Mouse (Mus musculus): ENCODE results near the gene Atrnl1. TPM values are rescaled to one million over a fixed set of nuclear protein-coding genes. Genes with fewer than 3 reads are reported as not detected.

Gene Atrnl1
- polyA plus RNA-seq, 1 experiment from 2014 or later = 11.0 TPM

DNA sequence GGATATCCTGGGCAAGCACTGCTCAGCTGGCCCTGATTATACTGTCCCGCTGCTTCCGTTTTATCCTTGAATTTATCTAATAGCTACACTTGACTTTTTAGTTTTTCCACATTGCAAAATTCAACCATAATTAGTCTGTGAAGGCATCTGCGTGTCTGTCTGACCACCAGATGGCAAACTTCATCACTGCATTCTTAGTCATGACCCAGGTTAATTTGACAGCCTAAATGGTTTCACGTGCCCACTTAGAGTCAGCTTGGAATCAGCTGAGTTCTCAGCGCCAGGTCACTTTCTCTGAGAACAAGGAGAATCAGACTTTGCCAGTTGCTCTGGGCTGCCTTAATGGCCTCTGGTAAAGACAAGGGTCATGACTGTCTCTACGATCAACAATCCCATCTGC, 305.5 kb downstream of the Atrnl1 start:
- no peaks in the 10 kb centered on the region for H3K4me1 ChIP-seq
- WGBS = 73% methylated on average over 6 of the region's 6 CpGs
- no peaks in the 10 kb centered on the region for H3K9me3 ChIP-seq
- H3K36me3 ChIP-seq = peaks cover 3% of the 10 kb centered on the region; the same call in 1 of the 2 replicates
- H3K27me3 ChIP-seq (replicated peaks) = no peaks in the 10 kb centered on the region
- H3K4me3 ChIP-seq = no peak overlapping the region
- H3K9ac ChIP-seq = no peak overlapping the region
- no peak for ATAC-seq (ENCODE audit: low FRiP score, low read depth)
- no peak overlapping the region for H3K4me2 ChIP-seq (replicated peaks)
- no peak overlapping the region for H3K27ac ChIP-seq

DNA sequence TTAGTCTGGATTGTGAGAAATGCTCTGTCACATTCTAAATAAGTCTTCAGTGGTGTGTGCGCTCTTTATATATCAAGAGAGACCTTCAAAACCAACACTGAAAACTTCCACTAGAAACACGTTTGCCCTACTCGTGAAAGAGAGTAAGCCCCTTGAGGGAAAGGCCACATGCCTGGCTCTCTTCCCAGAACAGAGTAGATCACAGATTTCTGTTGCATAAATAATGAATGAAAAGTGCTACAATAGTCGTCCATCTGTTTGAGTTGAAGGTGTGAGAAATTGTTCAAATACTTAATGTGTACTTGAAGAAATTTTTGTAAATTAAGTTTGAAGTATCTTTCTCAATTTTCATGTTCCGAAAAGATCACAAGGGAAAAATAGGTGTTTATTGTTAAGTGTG, 312.2 kb downstream of the Atrnl1 start:
- Histone ChIP-seq H3K4me3 (no peak overlapping the region), H3K27ac (no peak overlapping the region), H3K9ac (no peak overlapping the region), H3K4me2 (replicated peaks) (no peak overlapping the region), H3K9me3 (no peaks in the 10 kb centered on the region), H3K36me3 (peaks cover 3% of the 10 kb centered on the region; the same call in 1 of the 2 replicates), H3K4me1 (peaks cover 8% of the 10 kb centered on the region), H3K27me3 (replicated peaks) (no peaks in the 10 kb centered on the region)
- 82% methylated on average over 5 of the region's 5 CpGs for WGBS
- no peak for ATAC-seq (ENCODE audit: low FRiP score, low read depth)

DNA sequence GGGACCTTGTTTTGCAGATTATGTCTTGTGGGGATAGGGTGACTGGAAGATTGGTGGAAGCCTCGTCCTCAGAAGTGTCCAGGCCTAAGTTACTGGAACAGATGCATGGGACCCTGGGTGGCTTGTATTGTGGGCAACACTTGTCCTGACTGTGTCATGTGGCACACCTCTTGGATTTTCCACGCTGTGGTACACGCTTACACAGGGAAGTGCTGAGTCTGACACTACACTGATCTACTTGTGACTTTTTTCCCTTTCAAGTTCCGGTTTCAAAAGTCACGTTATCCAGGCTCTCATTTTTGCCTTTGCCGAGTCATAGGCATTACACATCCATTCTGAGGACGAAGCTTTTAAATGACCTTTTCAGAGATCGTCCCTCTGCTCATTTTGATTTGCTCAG, 314.0 kb downstream of the Atrnl1 start:
- Histone ChIP-seq H3K9ac (no peak overlapping the region), H3K4me3 (no peak overlapping the region), H3K4me2 (replicated peaks) (no peak overlapping the region), H3K36me3 (peaks cover 3% of the 10 kb centered on the region; the same call in 1 of the 2 replicates), H3K27me3 (replicated peaks) (no peaks in the 10 kb centered on the region), H3K9me3 (no peaks in the 10 kb centered on the region), H3K27ac (no peak overlapping the region), H3K4me1 (peaks cover 10% of the 10 kb centered on the region)
- WGBS = 46% methylated on average over 8 of the region's 8 CpGs
- ATAC-seq (ENCODE audit: low FRiP score, low read depth) = no peak

DNA sequence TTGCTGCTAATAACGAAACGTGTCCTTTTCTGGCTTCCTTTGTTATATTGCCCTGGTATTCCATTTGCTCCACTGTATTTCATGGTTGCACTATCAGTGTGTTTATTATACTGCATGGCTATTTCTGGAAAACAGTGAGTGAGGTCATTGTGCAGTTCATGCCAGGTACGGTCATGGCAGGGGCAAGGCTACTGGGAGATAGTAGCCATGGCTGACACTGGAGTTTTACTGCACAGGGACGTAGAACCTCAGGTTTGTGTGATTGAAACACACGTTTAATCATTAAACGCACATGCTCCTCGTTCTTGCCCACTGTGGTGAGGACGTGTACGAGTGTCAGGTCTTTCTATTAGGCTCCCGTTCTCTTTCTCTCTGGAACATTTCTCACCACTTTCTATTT, 314.8 kb downstream of the Atrnl1 start:
- Histone ChIP-seq H3K36me3 (peaks cover 2% of the 10 kb centered on the region; the same call in 1 of the 2 replicates), H3K27ac (no peak overlapping the region), H3K9ac (no peak overlapping the region), H3K4me2 (replicated peaks) (no peak overlapping the region), H3K4me1 (peaks cover 10% of the 10 kb centered on the region), H3K9me3 (no peaks in the 10 kb centered on the region), H3K27me3 (replicated peaks) (no peaks in the 10 kb centered on the region), H3K4me3 (no peak overlapping the region)
- 78% methylated on average over 10 of the region's 10 CpGs for WGBS
- no peak for ATAC-seq (ENCODE audit: low FRiP score, low read depth)

DNA sequence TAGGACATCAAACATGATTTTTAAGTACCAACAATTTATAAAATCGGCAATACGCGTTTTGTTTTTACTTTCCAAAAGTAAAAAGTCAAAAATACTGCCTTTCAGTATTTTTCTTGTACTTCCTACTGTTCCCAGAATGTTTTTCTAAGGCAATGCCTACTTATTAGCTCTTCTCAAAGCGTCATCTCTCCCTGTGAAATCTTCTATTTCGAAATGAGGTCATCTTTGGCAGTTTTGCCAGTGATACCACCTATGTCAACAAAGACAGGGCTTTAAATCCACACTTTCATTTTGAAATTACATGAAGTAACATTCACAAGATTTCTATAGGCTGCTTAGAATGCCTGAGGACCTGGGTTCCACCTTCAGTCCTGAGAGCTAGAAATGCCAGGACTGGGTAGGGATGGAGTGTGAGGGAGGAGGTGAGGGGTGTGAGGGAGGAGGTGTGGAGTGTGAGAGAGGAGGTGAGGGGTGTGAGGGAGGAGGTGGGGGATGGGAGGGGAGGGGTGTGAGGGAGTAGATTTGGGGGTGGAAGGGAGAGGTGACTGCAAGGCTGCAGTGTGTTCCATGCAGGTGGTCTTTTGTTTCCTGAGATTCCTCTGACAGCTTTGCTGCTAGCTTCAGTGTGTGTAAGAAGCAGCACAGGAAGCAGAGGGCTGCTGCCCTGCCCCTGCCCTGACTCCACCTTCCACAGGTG, 315.5 kb downstream of the Atrnl1 start:
- 88% methylated on average over 5 of the region's 5 CpGs for WGBS
- no peak overlapping the region for H3K9ac ChIP-seq
- H3K27me3 ChIP-seq (replicated peaks) = no peaks in the 10 kb centered on the region

DNA sequence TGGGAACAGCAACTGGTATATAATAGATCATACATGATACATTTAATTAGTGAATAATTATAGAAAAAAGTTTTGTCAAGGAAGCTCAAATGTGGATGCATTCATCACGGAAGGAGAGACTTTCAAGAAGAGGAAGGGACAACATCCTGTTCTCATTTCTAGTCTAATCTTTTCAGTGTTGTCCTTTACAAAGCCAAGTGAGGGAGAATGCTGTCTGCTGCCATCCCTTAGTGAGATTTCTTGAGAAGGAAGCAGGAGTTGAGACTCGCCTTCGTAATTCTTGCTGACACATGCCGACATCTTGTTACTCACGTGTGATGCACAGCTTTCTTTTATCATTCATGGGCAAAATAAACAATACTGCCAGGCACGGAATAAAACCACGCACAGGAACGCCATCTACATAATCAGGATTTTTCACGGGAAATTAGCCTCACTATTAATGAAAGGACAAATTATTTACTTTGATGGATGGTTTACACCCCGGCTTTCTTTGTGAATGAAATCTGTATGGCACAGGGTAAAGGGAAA, 316.2 kb downstream of the Atrnl1 start:
- Histone ChIP-seq H3K9ac (no peak overlapping the region), H3K27ac (no peak overlapping the region), H3K4me3 (no peak overlapping the region), H3K4me1 (peaks cover 10% of the 10 kb centered on the region), H3K9me3 (no peaks in the 10 kb centered on the region), H3K4me2 (replicated peaks) (peak overlapping the region; percentile 26; the same call in 1 of the 2 replicates), H3K36me3 (no peaks in the 10 kb centered on the region), H3K27me3 (replicated peaks) (no peaks in the 10 kb centered on the region)
- 19% methylated on average over 10 of the region's 10 CpGs for WGBS
- no peak for ATAC-seq (ENCODE audit: low FRiP score, low read depth)

More for the DNA sequence above, 315.5 kb downstream of the Atrnl1 start:
- Histone ChIP-seq H3K27ac (no peak overlapping the region), H3K4me1 (peaks cover 10% of the 10 kb centered on the region), H3K9me3 (no peaks in the 10 kb centered on the region), H3K36me3 (no peaks in the 10 kb centered on the region), H3K4me3 (no peak overlapping the region), H3K4me2 (replicated peaks) (no peak overlapping the region)
- peak; percentile 88; the same call in 1 of the 2 replicates for ATAC-seq (ENCODE audit: low FRiP score, low read depth)

DNA sequence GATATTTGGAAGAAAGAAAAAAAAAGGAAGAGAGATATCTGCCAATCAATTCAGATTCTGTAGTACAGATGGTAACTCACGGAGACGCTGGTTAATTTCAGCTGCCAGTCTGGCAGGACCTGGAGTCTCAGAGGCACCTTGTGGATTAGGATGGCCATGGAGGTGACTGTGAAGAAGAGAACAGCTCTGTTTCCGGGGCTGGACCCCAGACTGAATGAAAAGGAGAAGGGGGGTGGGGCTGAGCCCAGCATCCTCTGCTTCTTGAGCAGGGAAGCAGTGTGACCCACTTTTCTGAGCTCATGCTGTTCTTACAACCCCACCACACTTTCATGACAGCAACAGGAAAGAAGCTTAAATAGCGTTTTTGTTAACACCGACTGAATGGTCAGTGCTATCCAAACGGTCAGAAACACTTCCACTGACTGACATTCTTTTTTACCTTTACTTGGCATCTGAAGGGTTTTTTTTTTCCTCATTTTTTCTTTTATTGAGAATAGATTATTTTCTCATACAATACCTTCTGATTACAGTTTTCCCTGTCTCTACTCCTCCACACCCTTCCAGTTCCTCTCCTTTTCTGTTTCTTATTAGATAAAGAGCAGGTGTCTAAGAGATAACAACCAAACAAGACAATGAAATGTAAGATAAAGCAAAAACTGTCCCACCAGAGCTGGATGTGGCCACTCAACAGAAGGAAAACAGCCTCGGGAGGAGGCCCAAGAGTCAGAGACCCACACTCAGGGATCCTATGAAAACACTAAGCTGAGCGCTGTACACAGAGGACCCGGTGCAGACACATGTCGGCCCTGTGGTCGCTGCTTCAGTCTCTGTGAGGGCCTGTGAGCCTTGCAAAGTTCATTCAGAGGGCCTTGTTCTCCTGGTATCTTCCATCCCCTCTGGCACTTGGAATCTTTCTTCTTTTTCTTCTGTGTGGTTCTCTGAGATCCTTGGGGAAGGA, 317.0 kb downstream of the Atrnl1 start:
- Histone ChIP-seq H3K9ac (no peak overlapping the region), H3K36me3 (no peaks in the 10 kb centered on the region), H3K4me3 (no peak overlapping the region), H3K4me2 (replicated peaks) (no peak overlapping the region), H3K9me3 (no peaks in the 10 kb centered on the region), H3K27me3 (replicated peaks) (no peaks in the 10 kb centered on the region), H3K4me1 (peaks cover 10% of the 10 kb centered on the region), H3K27ac (no peak overlapping the region)
- 45% methylated on average over 11 of the region's 11 CpGs for WGBS
- ATAC-seq (ENCODE audit: low FRiP score, low read depth) = no peak

DNA sequence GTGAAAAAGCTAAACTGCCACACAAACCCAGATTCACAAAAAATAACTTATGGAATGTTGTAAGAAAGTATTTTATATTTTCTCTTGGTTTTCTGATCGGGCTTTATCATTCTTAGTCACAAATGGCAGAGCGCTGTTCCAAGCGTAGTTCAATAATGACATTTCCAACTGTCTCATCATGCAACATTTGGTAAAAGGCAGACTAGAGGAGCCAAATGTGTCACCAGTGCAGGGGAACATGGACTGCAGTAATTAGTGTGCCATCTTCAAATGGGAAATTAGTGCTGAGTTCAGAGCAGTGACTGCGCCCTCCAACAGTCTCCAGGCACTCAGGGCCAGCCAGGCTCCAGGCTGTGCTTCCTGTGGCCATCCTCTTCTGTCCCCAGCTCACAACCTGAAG, 320.8 kb downstream of the Atrnl1 start:
- Histone ChIP-seq H3K36me3 (no peaks in the 10 kb centered on the region), H3K9me3 (no peaks in the 10 kb centered on the region), H3K9ac (no peak overlapping the region), H3K4me2 (replicated peaks) (no peak overlapping the region), H3K27ac (no peak overlapping the region), H3K4me1 (peaks cover 7% of the 10 kb centered on the region), H3K27me3 (replicated peaks) (no peaks in the 10 kb centered on the region), H3K4me3 (no peak overlapping the region)
- 94% methylated on average over 4 of the region's 4 CpGs for WGBS
- no peak for ATAC-seq (ENCODE audit: low FRiP score, low read depth)

DNA sequence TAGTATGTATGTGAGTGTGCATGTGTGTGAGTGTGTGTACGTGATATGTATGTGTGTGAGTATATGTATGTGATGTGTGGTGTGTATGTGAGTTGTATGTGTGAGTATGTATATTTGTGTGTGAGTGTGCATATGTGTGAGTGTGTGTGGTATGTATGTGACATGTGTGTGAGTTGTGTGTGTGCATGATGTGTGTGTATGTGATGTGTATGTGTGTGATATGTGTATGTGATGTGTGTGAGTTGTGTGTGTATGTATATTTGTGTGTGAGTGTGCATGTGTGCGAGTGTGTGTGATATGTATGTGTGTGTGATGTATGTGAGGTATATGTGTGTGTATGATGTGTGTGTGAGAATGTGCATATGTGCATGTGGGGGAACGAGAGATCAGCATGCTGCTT, 326.0 kb downstream of the Atrnl1 start:
- H3K4me1 ChIP-seq = peaks cover 3% of the 10 kb centered on the region; the same call in 1 of the 2 replicates
- no peak for ATAC-seq (ENCODE audit: low FRiP score, low read depth)
- H3K4me2 ChIP-seq (replicated peaks) = no peak overlapping the region
- no peaks in the 10 kb centered on the region for H3K27me3 ChIP-seq (replicated peaks)
- no peak overlapping the region for H3K9ac ChIP-seq
- 94% methylated on average over 3 of the region's 3 CpGs for WGBS
- H3K36me3 ChIP-seq = no peaks in the 10 kb centered on the region
- H3K9me3 ChIP-seq = no peaks in the 10 kb centered on the region
- H3K27ac ChIP-seq = no peak overlapping the region
- no peak overlapping the region for H3K4me3 ChIP-seq

DNA sequence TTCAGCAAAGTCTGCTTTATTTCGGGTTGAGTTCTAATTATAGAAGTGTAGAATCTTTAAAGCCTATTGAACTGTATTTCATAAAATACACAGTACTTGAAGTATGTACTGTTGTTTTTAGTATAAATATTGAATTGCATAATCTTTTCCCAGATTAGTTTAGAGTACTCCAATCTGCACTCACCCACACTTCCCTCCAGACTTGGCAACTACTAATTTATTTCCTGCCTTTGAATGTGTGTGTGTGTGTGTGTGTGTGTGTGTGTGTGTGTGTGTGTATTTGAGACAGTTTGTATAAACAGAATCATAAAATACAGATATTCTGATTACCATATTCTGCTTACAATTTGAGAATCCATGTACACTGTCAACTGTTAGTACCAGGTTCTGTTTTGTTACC, 328.3 kb downstream of the Atrnl1 start:
- H3K4me3 ChIP-seq = no peak overlapping the region
- no peaks in the 10 kb centered on the region for H3K36me3 ChIP-seq
- H3K9me3 ChIP-seq = no peaks in the 10 kb centered on the region
- peaks cover 6% of the 10 kb centered on the region; the same call in 1 of the 2 replicates for H3K4me1 ChIP-seq
- no peak overlapping the region for H3K4me2 ChIP-seq (replicated peaks)
- no peaks in the 10 kb centered on the region for H3K27me3 ChIP-seq (replicated peaks)
- ATAC-seq (ENCODE audit: low FRiP score, low read depth) = no peak
- no peak overlapping the region for H3K27ac ChIP-seq
- no peak overlapping the region for H3K9ac ChIP-seq
- 92% methylated on average over 1 of the region's 1 CpGs for WGBS

DNA sequence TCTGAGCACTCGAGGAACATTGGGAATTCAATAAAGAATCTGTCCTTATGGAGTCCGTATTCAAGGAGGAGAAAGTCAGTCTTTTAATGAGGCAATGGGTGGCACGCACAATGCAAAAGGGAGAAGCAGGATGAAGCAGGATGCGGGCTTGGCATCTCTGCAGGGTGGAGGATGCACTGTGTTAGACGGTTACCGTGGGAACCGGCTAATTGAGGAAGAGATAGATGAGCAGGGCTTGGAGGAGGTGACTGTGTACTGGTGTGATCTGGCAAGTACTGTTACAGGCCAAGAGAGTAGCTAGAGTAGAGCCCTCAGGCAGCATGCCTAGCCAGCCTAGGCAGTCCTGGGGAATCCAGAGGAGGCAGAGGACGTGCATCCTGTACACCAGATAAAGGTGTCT, 330.7 kb downstream of the Atrnl1 start:
- H3K27me3 ChIP-seq (replicated peaks) = no peaks in the 10 kb centered on the region
- peak; percentile 65; the same call in 1 of the 2 replicates for ATAC-seq (ENCODE audit: low FRiP score, low read depth)
- no peak overlapping the region for H3K27ac ChIP-seq
- H3K4me2 ChIP-seq (replicated peaks) = no peak overlapping the region
- peaks cover 6% of the 10 kb centered on the region; the same call in 1 of the 2 replicates for H3K4me1 ChIP-seq
- no peaks in the 10 kb centered on the region for H3K9me3 ChIP-seq
- no peak overlapping the region for H3K4me3 ChIP-seq
- no peaks in the 10 kb centered on the region for H3K36me3 ChIP-seq
- 46% methylated on average over 8 of the region's 8 CpGs for WGBS
- H3K9ac ChIP-seq = no peak overlapping the region

DNA sequence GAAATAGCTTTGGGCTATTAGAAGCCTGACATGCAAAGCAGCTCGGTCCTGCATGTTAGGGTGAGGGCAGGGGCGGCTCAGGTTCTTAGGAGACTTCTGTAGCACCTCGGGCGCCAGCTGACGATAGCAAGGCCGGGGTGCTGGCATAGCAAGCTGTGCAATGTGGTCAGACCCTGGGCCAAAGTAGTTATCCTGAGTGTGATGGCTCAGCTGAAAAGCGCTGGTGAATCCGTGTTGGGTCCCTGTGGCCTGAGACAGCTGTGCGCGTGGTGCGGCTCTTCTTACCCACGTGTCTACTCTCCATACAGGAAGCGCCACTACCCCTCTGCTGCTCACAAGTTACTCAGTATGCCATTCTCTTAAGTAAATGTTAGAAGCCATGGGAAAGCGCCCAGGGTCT, 331.4 kb downstream of the Atrnl1 start:
- H3K9me3 ChIP-seq = no peaks in the 10 kb centered on the region
- no peak overlapping the region for H3K9ac ChIP-seq
- no peak overlapping the region for H3K27ac ChIP-seq
- 88% methylated on average over 14 of the region's 14 CpGs for WGBS
- ATAC-seq (ENCODE audit: low FRiP score, low read depth) = no peak
- H3K36me3 ChIP-seq = no peaks in the 10 kb centered on the region
- no peak overlapping the region for H3K4me3 ChIP-seq
- no peaks in the 10 kb centered on the region for H3K27me3 ChIP-seq (replicated peaks)
- H3K4me1 ChIP-seq = peaks cover 6% of the 10 kb centered on the region; the same call in 1 of the 2 replicates
- no peak overlapping the region for H3K4me2 ChIP-seq (replicated peaks)
